Mouse (Mus musculus): ENCODE data around the gene Mogs.
A peak's percentile ranks its signal among the peaks of the same experiment; 100 is the strongest.

The Mogs gene

DNA sequence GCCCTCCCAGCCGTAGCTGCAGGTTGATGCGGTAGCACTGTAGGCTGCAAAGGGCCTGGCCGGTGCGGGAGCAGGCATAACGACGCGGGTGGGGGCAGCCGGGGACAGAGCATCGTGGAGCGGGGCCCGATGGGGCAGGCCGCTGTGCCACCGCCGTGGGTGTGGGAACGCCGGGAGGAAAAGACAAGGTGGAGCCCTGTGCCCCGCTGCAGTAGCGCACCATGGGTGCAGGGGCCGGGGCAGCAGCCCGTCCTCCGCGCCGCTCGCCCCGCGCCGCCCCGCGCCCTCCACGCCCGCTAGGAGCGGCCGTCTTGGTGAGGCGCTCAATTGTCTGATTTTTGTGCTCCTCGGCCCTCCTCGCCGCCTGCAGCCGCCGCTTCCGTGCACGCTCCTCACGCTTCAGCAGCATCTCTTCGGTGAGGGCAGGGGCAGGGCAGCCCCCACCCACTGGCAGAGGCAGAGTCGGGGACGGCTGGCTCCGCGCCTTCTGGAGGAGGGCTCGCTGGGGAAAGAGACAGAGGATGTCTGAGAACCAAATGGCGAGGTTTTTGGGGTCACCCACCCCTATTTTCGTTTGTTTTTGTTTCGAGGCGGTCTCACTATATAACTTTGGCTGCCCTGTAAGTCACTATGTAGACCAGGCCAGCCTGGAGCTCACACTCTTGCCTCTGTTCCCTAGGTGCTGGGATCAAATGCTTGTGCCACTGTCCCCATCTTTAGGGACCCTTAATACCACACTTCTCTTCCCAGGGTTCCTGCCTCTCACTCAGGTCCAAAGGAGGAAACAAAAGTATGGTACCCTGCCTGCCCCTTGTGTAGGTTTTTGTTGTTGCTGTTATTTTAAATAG, 6.8 kb downstream of the Mogs start:
- peak; percentile 21 for DNase-seq (ENCODE audit: low read depth)

DNA sequence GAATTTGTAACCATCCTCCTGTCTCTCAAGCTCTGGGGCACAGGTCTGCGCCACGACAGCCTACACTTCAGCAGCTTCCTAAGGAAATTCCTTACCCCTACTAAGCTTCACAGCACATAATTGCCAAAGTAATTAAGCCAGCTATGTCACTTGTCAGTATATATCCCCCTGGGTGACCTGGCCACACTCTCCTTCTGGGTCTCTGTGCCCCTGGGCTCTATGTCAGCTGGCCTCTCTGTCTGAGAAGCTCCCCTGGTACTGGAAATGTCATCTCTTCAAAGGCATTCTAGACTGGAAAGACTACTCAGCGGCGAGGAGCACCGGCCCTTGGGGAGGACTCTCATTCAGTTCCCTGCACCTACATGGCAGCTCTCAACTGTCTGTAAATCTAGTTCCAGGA, 7.7 kb downstream of the Mogs start:
- DNase-seq (ENCODE audit: low read depth), result peak; percentile 9

DNA sequence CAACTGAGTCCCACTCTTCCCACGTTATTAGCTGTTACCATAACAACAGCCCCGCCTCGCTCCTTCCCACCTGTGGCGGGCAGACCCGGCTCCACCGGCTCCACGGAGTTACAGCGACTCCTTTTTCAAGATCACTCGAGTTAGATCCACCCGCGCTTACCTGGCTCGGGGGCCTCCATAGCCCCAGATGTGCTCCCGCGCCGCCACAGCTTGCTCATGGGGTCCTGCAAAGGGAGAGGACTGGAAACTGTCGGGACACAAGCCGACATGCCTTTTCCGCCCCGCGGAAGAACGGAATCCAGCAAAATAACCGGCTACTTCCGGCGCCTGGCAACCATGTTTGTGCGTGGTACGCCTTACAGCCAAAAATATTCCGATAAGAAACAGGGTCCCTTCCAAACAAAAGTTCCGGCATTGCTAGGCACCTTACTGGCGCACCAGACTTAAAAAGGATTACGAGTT, 9.6 kb downstream of the Mogs start:
- peak; percentile 96 for DNase-seq (ENCODE audit: low read depth)

DNA sequence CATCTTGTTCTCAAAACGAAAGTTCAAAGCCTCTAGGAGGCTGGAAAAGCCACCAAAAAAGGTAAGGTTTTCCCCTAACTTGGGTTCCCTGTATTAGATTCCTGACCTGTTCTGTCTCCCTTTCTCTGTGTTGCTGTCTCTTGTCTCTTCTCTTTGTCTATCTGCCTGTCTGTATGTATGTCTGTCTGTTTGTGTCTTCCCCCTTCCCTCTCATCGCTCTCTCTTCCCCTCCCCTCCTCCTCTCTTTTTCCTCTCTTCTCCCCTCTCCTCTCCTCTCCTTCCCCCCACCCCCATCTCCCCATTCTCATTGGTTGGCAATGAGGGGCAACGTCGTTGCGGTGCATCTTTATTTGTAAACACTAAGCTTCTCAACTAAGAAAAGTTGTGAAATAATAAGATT, 10.0 kb downstream of the Mogs start, which contains the start of gene Ino80b:
Gene Ino80b (minus strand): TSS at position 101 of the 400 bp plus-strand sequence.
- no peak for DNase-seq (ENCODE audit: low read depth)

DNA sequence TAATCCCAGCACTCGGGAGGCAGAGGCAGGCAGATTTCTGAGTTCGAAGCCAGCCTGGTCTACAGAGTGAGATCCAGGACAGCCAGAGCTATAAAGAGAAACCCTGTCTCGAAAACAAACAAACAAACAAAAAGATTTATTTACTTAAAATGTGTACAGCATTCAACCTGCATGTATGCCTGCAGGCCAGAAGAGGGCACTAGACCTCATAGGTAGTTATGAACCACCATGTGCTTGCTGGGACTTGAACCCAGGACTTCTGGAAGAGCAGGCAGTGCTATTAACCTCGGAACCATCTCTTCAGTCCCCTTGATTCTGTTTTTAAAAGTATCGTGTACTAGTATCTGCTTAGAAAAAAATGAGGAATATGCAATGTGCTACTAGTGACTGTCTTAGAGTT, 12.1 kb downstream of the Mogs start:
- DNase-seq (ENCODE audit: low read depth), result no peak

DNA sequence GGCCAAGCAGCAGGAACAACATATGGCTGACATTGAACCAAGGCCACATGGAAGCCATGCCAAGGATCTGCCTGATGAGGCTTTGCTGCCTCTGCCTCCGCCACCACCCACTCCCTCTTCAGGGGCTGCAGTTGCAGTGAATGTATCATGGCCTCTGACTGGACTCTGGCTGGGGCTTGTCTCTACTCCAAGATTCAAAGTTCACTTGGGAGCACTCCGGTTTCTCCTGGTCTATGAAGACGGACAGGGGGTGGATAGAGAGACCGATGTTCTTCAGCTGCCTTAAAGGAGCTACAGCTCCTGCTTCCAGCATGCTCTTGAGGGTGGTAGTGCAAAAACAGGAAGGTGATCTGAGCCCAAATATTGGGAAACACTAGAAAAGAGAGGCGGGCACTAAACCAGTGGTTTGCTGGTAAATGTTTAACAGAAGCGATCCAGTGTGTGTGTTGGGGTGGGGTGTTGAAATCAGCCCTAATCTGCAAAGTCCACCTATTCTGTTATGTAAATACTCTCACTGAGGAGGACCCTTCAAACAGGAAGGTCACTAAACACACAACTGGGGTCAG, 16.3 kb downstream of the Mogs start:
- DNase-seq (ENCODE audit: low read depth), result no peak

DNA sequence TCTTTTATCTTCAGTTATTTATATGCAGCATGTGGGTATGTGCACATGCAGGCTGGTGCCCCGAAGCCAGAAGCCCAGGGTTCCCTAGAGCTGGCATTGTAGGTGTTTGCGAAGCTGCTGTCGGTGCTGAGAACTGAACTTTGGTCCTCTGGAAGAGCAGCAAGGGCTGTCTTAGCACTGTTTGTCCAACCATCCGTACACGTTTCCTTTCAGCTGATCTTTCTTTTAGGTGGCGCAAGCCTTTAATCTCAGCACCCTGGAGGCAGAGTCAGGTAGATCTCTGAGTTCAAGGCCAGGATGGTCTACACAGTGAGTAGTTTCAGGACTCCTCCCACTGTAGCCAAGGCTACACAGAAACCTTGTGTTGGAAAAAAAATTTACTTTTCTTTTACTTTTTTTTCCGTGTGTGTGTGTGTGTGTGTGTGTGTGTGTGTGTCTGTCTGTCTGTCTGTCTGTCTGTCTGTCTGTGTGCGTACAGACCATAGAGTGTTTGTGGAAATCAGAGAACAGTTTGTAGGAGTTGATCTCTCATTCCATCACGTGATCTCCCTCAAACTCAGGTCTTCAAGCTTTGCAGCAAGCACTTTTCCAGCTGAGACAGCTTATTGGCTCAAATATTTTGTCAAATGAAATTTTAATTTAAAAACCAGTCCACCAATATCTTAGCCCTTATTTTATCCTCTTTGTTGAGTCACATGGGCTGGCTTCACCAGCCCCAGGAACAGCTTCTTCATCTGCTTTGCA, 17.1 kb downstream of the Mogs start:
- no peak for DNase-seq (ENCODE audit: low read depth)

DNA sequence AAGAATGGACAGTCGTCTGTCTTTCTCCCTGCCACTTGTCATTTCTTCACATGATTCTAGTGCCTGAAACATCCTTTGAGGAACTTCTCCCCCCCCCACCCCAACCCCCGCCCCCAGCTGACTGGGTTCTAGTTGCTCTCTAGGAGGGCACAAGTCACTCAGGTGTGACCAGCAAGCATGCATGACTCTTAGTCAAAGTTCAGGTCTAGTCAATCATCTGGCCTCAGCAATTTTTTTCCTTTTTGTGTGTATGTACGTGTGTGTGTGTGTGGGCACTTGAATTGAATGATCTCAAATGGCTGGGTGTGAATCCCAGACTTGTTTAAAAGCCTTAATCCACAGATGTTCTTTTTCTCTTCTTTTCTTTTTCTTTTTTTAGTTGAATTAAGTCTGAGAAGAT, 18.9 kb downstream of the Mogs start:
- no peak for DNase-seq (ENCODE audit: low read depth)

DNA sequence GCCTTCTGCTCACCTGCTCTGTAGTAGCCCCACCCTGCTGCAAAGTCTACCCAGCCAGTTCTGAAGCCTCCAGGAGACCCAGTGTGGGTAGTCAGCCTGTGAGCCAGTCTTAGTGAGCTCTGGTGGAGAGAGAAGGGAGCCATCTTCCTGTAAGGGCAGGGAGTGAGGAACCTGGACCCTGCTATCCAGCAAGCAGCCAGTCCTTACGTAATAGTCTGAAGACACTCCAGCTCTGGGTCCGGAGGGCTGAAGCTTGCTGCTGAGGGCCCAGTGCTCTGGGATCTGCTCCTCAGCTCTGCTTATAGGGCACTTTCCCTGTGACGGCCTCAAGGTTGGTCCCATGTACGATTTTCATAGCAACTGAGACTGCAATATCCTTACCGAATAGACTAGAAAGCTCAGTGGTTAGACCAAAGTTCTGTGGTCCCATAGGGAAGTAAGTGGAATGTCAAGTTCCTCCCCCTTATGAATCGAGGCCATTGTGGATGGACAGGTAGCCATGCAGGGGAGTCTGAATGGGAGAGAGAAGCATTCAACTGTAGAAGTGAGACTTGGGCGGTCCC, 19.7 kb downstream of the Mogs start, which contains the start of gene Rtkn:
Gene Rtkn (plus strand): TSS at position 513 of the 563 bp plus-strand sequence.
- DNase-seq (ENCODE audit: low read depth), result no peak

DNA sequence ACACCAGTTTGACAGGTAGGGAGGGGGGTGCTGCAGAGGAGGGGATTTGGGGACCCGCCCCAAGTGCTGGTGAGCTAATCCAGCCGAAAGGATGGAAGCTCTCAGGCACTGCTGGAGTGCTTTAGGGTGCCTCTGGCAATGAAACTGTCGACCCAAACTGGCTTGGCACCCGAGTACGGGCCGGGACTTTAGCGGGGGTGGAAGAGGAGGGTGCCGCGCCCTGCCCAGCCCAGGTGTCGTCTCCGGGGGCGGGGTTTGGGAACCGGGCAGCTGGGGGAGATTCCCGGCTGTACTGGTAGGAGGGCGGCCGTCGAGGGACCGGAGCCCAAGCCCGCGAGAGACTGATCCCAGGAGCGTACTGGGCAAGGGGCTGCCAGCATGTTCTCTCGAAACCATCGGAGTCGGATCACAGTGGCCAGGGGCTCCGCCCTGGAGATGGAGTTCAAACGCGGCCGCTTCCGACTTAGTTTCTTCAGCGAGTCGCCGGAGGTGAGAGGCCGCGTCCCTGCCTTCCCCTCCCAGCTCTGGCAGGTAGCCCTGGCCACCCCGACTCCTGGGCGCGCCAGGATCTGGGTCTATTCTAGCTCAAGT, 20.4 kb downstream of the Mogs start:
- DNase-seq (ENCODE audit: low read depth), result no peak

DNA sequence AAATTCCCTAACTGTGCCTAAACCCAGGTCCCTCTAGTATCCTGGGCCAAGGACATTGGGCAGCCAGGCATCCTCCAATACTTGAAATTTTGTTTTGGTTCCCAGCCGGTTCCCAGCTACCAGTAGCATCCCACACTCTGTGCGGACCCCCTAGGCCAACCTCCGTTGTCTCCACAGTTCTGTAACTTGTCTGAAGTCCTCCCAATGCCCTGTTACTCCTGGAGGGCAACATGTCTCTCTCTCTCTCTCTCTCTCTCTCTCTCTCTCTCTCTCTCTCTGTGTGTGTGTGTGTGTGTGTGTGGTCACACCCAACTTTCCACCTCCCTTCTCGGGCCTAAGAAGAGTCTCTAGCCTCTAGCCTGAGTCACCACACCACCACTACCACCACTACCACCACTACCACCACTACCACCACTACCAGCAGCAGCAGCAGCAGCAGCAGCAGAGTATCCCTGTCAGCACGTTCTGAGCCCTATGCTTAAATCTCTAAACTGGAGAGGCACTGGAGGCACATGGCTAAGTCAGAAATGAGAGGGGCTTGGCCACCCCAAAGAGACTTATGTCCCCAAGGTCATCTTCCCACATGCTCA, 21.1 kb downstream of the Mogs start:
- DNase-seq (ENCODE audit: low read depth), result no peak

DNA sequence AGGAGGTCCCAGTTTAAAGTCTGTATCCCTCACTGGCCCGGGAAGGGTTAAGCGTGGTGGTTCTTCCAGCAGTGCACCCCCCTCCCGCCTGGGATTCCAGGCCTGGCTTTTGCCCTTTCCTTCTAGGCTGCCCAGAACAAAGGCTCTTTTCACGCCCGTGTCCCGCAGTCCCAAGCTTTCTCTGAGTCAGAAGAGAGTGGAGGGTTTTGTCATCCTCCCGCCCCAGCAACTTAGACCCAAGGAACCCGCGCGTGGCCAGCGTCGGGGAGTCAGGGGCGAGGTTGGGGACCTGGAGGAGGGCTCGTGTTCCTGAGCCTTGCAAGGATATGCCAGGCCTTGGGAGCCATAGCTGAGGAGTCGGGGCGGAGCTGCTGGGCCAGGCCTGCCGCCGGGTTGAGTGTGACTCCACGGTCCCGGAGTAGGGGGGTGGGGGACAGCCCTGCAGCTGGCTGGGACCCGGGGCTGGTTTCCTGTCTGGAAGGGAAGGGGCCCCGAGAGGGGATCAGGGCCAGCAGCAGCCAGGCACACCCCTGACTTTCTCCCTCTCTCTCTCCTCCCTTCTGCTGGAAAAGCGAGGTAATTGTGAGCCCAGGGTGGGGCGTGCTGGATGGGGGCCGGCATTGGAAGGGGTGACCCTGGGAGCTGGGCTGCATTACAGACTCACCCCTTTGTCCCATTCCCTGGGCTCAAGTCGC, 21.7 kb downstream of the Mogs start:
- DNase-seq (ENCODE audit: low read depth), result no peak

DNA sequence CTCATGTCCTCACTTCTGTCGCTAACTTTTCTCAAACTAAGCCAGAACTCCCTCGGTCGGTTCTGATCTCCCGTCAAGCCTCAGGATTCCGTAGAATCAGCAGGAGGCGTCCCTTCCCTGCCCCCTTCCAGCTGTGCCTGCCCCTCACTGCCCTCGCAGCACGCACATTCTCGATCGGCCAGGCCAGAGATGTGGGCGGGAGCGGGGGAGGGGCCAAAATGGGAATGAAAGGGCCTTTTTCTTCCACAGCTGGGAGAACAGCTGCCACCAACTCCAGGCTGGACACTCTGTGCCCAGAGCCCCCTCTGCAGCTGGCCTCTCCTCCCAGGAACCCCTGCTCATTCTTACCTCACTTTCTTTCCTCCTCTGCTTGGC, 22.3 kb downstream of the Mogs start:
- no peak for DNase-seq (ENCODE audit: low read depth)

DNA sequence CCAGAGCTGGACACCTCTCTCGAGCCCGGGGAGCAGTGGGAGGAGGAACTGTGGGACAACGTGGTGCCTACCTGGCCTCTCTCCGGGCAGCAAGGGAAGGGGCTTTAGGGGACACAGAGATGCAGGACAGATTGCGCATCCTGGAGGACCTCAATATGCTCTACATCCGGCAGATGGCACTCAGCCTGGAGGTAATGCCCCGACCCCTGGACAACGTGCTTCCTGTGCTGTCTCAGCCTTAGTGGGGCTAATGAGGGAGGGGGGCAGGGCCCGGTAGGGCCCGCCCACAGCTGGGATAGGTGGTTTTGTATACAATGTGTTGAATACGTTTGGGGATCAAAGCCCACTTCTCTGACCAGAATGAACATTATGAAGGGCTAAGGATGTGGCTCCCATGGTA, 22.8 kb downstream of the Mogs start:
- DNase-seq (ENCODE audit: low read depth), result no peak

DNA sequence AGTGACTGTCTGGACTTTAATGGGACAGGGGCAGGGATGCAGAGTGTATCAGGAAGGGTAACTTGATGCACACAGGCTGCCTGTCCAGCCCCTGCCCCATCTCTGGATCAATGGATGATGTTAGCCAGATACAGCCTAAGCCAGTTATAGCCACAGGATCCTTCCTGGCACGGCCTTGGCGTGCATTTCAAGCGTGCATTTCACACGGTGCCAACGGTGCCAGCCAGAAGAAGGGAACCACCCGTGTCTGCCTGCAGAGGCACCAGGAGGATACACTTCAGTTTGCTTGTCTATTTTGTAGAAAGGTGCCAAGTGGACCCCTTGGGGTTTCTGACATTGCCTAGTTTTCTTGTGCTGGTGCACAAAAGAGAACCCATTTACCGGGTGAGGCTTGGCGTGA, 24.7 kb downstream of the Mogs start:
- no peak for DNase-seq (ENCODE audit: low read depth)

DNA sequence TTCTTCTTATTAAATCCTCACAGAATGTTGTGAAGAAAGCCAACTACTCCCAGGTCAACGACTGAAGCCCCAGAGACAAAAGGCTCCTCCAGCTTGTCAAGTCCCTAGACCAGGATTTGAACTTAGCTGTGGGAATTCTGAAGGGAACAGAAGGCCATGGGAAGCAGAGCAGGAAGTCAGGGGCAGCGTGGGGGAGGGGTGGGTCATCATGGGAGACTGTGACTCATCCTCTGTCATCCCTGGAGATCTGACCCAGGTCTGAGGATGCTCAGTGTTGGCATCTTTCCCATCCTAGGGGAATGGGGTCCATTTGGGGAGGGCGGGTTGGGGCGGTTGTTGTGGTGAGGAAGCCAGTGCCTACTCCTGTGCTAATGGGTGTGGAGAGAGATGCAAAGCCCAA, 26.3 kb downstream of the Mogs start:
- DNase-seq (ENCODE audit: low read depth), result no peak

DNA sequence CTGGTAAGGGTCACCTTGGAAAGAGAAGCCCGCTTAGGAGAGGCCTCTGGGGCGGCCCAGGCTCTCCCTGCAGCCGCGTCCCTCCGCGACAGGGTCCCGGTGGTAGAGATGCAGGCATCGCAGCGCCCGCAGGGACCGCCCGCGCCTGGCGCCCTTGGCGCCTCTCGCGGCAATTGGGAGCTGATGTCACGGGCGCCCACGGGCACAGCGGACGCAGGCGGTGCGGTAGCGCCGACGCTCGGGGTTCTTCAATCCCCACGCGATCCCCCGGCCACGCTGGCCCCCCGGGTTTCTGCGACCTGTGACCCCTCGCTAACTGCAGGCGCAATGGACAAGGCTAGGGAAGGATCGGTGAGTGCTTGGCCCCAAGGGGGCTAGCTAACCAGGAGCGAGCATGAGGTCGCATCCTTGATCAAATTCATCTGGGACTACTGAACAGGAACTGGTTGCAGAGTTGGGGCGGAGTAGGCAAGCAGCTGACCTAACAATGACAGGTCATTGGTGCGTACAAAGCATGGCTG, 27.0 kb downstream of the Mogs start:
- no peak for DNase-seq (ENCODE audit: low read depth)

DNA sequence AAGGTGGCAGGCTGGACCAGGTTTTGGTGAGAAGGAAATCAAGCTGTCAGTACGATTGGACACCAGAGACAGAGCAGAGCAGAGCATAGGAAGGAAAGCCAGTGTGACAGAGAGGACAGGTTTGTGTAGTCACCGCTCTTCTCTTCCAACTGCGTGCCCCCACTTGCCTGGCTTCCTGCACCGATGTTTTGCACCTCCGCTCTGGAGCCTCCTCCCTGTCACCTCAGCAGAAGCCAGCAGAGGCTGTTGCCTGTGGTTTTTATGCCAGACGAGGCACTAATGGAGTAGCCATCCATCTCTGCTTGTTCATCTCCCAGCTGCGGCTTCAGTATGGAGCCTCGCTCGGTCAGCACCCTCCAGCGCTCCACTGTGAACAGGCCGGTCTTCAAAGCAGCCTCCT, 27.6 kb downstream of the Mogs start:
- no peak for DNase-seq (ENCODE audit: low read depth)

DNA sequence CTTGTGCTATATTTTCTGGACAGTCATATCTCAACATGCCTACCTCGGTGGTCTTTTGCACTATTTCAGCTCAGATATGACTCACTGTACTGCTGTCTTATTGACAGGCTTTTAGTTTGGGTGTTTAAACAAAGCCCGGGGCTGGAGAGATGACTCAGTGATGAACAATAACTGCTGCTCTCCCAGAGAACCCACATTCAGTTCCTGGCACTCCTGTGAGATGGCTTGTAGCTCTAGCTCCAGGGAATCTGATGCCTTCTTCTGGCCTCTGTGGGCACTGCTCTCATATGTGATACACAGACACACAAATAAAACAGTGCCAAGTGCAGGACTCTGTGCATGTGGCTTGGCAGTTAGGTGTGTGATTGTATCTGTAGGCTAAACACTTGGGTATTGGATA, 29.9 kb downstream of the Mogs start:
- no peak for DNase-seq (ENCODE audit: low read depth)

DNA sequence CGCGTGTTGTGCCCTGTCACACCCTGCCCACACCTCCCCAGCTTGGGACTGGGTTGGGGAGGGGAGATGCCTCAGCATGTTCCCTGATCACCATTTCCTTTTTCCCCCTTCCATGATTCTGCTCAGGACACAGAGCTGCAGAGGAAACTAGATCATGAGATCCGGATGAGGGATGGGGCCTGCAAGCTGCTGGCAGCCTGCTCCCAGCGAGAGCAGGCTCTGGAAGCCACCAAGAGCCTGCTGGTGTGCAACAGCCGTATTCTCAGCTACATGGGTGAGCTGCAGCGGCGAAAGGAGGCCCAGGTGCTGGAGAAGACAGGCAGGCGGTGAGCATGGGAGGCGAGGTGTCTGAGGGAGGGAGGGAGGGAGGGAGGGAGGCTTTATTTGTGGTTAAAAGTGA, 30.5 kb downstream of the Mogs start:
- no peak for DNase-seq (ENCODE audit: low read depth)

DNA sequence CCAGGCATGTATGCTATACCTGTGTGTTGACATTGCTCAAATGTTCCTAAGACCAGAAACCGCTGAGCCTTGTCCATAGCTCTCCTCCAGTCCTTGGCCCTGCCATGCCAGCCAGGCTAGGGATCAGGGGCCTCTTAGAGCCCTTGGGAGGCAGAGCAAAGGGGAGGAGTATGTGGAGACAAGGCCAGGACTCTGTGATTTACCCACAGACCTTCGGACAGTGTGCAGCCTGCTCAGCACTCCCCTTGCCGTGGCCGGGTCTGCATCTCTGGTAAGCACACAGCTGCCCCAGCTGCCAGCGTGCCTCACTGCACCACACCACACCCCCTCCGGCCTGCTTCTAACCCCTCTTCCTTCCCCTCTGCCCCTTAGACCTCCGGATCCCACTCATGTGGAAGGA, 32.0 kb downstream of the Mogs start:
- no peak for DNase-seq (ENCODE audit: low read depth)
